Mouse (Mus musculus): ENCODE data around the gene Gcsh. TPM values are rescaled to one million over a fixed set of nuclear protein-coding genes. Genes with fewer than 3 reads are reported as not detected.

The Gcsh gene
- polyA plus RNA-seq, 1 experiment, result 4.0 TPM

- no peak for DNase-seq (ENCODE audit: low read depth in 1 of 2, low spot score in 2 of 2)
- no peaks in the 10 kb centered on the region for H3K27me3 ChIP-seq (ENCODE audit: control insufficient read depth, insufficient read depth, low read length)
- 88% methylated on average over 5 of the region's 5 CpGs for WGBS
- TF ChIP-seq POLR2A (IDR thresholded peaks at IDR 0.05; ENCODE audit: low read depth, low read length) (no peak), CTCF (IDR thresholded peaks at IDR 0.05; ENCODE audit: extremely low read depth, insufficient read depth, insufficient read length, insufficient replicate concordance) (no peak)
- no peaks in the 10 kb centered on the region for H3K36me3 ChIP-seq (ENCODE audit: control insufficient read depth, insufficient read depth, low read length)
- no peaks in the 10 kb centered on the region for H3K4me1 ChIP-seq (ENCODE audit: control insufficient read depth, insufficient read depth, insufficient read length)
- no peak overlapping the region for H3K4me3 ChIP-seq (ENCODE audit: extremely low read depth, insufficient read depth, insufficient read length)
- no peak overlapping the region for H3K27ac ChIP-seq (ENCODE audit: insufficient read depth, low read length)
Observed at GRCm38 (mm10) chr8:117027601-117028000, 34.3 kb upstream of the Gcsh start.

- TF ChIP-seq POLR2A (IDR thresholded peaks at IDR 0.05; ENCODE audit: low read depth, low read length), result no peak
- TF ChIP-seq CTCF (IDR thresholded peaks at IDR 0.05; ENCODE audit: extremely low read depth, insufficient read depth, insufficient read length, insufficient replicate concordance), result no peak
Observed at GRCm38 (mm10) chr8:117022297-117022993, 29.1 kb upstream of the Gcsh start.

GRCm38 (mm10) chr8:117019323-117020275 lies 26.3 kb upstream of the Gcsh start:
- TF ChIP-seq POLR2A (IDR thresholded peaks at IDR 0.05; ENCODE audit: low read depth, low read length) (no peak), CTCF (IDR thresholded peaks at IDR 0.05; ENCODE audit: extremely low read depth, insufficient read depth, insufficient read length, insufficient replicate concordance) (no peak)
- no peak overlapping the region for H3K27ac ChIP-seq (ENCODE audit: insufficient read depth, low read length)
- H3K36me3 ChIP-seq (ENCODE audit: control insufficient read depth, insufficient read depth, low read length), result no peaks in the 10 kb centered on the region
- WGBS, result 89% methylated on average over 18 of the region's 18 CpGs
- no peaks in the 10 kb centered on the region for H3K27me3 ChIP-seq (ENCODE audit: control insufficient read depth, insufficient read depth, low read length)
- H3K4me3 ChIP-seq (ENCODE audit: extremely low read depth, insufficient read depth, insufficient read length), result no peak overlapping the region
- H3K4me1 ChIP-seq (ENCODE audit: control insufficient read depth, insufficient read depth, insufficient read length), result no peaks in the 10 kb centered on the region
- no peak for DNase-seq (ENCODE audit: low read depth in 1 of 2, low spot score in 2 of 2)

More at GRCm38 (mm10) chr8:117022297-117022993, 29.1 kb upstream of the Gcsh start:
- Histone ChIP-seq H3K4me3 (ENCODE audit: extremely low read depth, insufficient read depth, insufficient read length) (no peak overlapping the region), H3K27me3 (ENCODE audit: control insufficient read depth, insufficient read depth, low read length) (no peaks in the 10 kb centered on the region), H3K36me3 (ENCODE audit: control insufficient read depth, insufficient read depth, low read length) (no peaks in the 10 kb centered on the region), H3K4me1 (ENCODE audit: control insufficient read depth, insufficient read depth, insufficient read length) (no peaks in the 10 kb centered on the region), H3K27ac (ENCODE audit: insufficient read depth, low read length) (no peak overlapping the region)
- 70% methylated on average over 1 of the region's 1 CpGs for WGBS
- no peak for DNase-seq (ENCODE audit: low read depth in 1 of 2, low spot score in 2 of 2)

GRCm38 (mm10) chr8:117017896-117018295 lies 24.6 kb upstream of the Gcsh start:
- WGBS, result 91% methylated on average over 4 of the region's 4 CpGs

DNA sequence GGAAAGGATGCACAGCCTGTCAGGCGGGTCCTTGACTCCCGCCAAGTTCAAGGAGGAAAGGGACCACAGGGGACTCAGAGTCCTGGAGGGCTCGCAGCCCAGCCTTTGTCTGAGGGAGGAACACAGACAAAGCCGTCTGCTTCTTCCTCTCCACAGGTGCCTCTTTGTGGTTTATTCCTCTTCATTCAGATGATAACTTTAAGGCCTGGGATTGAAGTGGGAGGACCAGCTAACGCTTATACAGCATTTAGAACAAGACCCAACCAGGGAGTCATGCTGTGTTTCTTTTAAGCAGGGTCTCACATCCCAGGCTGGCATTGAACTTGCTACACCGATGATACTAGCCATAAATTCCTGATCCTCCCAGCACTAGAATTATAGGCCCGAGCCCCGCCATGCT lies 23.7 kb upstream of the Gcsh start:
- Histone ChIP-seq H3K27me3 (ENCODE audit: control insufficient read depth, insufficient read depth, low read length) (no peaks in the 10 kb centered on the region), H3K4me1 (ENCODE audit: control insufficient read depth, insufficient read depth, insufficient read length) (no peaks in the 10 kb centered on the region), H3K27ac (ENCODE audit: insufficient read depth, low read length) (no peak overlapping the region), H3K4me3 (ENCODE audit: extremely low read depth, insufficient read depth, insufficient read length) (no peak overlapping the region), H3K36me3 (ENCODE audit: control insufficient read depth, insufficient read depth, low read length) (no peaks in the 10 kb centered on the region)
- 75% methylated on average over 8 of the region's 8 CpGs for WGBS
- TF ChIP-seq CTCF (IDR thresholded peaks at IDR 0.05; ENCODE audit: extremely low read depth, insufficient read depth, insufficient read length, insufficient replicate concordance), result no peak
- no peak for TF ChIP-seq POLR2A (IDR thresholded peaks at IDR 0.05; ENCODE audit: low read depth, low read length)
- DNase-seq (ENCODE audit: low read depth in 1 of 2, low spot score in 2 of 2), result no peak

More at GRCm38 (mm10) chr8:117017896-117018295, 24.6 kb upstream of the Gcsh start:
- no peak overlapping the region for H3K4me3 ChIP-seq (ENCODE audit: extremely low read depth, insufficient read depth, insufficient read length)
- no peaks in the 10 kb centered on the region for H3K4me1 ChIP-seq (ENCODE audit: control insufficient read depth, insufficient read depth, insufficient read length)
- no peak for DNase-seq (ENCODE audit: low read depth in 1 of 2, low spot score in 2 of 2)
- no peaks in the 10 kb centered on the region for H3K36me3 ChIP-seq (ENCODE audit: control insufficient read depth, insufficient read depth, low read length)
- H3K27me3 ChIP-seq (ENCODE audit: control insufficient read depth, insufficient read depth, low read length), result no peaks in the 10 kb centered on the region
- no peak for TF ChIP-seq POLR2A (IDR thresholded peaks at IDR 0.05; ENCODE audit: low read depth, low read length)
- no peak for TF ChIP-seq CTCF (IDR thresholded peaks at IDR 0.05; ENCODE audit: extremely low read depth, insufficient read depth, insufficient read length, insufficient replicate concordance)
- no peak overlapping the region for H3K27ac ChIP-seq (ENCODE audit: insufficient read depth, low read length)

DNA sequence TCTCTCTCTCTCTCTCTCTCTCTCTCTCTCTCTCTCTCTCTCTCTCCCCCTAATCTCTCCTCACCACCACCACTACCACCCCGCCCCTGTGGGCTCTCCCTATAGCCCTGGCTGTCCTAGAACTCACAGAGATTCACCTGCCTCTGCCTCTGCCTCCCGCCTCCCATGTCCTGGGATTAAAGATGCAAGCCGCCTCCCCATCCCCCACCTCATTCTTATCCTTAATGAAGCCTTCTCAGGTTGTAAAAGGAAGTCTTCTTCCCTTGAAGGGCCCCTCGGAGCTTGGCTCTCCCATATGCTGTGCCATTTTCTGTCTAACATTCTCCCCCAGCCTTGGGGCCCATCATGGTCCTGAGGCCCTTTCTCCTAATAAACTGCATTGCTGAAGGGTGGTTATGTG lies 22.3 kb upstream of the Gcsh start:
- no peak for DNase-seq (ENCODE audit: low read depth in 1 of 2, low spot score in 2 of 2)
- no peaks in the 10 kb centered on the region for H3K36me3 ChIP-seq (ENCODE audit: control insufficient read depth, insufficient read depth, low read length)
- no peaks in the 10 kb centered on the region for H3K4me1 ChIP-seq (ENCODE audit: control insufficient read depth, insufficient read depth, insufficient read length)
- 68% methylated on average over 4 of the region's 4 CpGs for WGBS
- H3K4me3 ChIP-seq (ENCODE audit: extremely low read depth, insufficient read depth, insufficient read length), result no peak overlapping the region
- H3K27me3 ChIP-seq (ENCODE audit: control insufficient read depth, insufficient read depth, low read length), result no peaks in the 10 kb centered on the region
- no peak for TF ChIP-seq POLR2A (IDR thresholded peaks at IDR 0.05; ENCODE audit: low read depth, low read length)
- TF ChIP-seq CTCF (IDR thresholded peaks at IDR 0.05; ENCODE audit: extremely low read depth, insufficient read depth, insufficient read length, insufficient replicate concordance), result no peak
- H3K27ac ChIP-seq (ENCODE audit: insufficient read depth, low read length), result no peak overlapping the region

Measured in spleen, adult 2 months (tissue).